Mouse (Mus musculus) G1E (cell line): ENCODE data around the gene Dnm3. TPM values are rescaled to one million over a fixed set of nuclear protein-coding genes. Genes with fewer than 3 reads are reported as not detected.

Experiments
- ATAC-seq: 2 replicates; pipeline ENCODE4 v1.8.0; 2016; ENCODE audit warnings: mild to moderate bottlenecking; ENCODE audit not compliant: insufficient number of reproducible peaks, poor library complexity, low FRiP score, severe bottlenecking; ENCODE audit errors: extremely low read depth
- DNase-seq: peaks from one replicate; pipeline ENCODE4 v3.0.0; 2012; ENCODE audit warnings: low spot score
- H3K27me3 ChIP-seq: 2 replicates; pipeline ENCODE4 v1.6.1; 2012; ENCODE audit warnings: mild to moderate bottlenecking, low read length, inconsistent platforms; ENCODE audit not compliant: insufficient read depth
- H3K36me3 ChIP-seq: replicated peaks from 2 replicates; pipeline ENCODE3; 2012; ENCODE audit warnings: mild to moderate bottlenecking, inconsistent platforms
- H3K4me1 ChIP-seq: 2 replicates; pipeline ENCODE4 v1.6.1; 2012; ENCODE audit warnings: low read depth, low read length, inconsistent platforms, mixed read lengths; ENCODE audit not compliant: insufficient read depth
- H3K4me3 ChIP-seq: 2 replicates; pipeline ENCODE4 v1.5.1; 2012; ENCODE audit warnings: low read depth, mild to moderate bottlenecking, inconsistent platforms, low read length, moderate library complexity, mixed read lengths
- H3K9me3 ChIP-seq: replicated peaks from 2 replicates; pipeline ENCODE4 v1.6.1; 2012; ENCODE audit warnings: inconsistent platforms
- CTCF ChIP-seq: IDR thresholded peaks from 2 replicates; pipeline ENCODE4 v1.5.1; 2012; ENCODE audit warnings: low read depth, low read length, inconsistent platforms, mixed read lengths
- GATA1 ChIP-seq: IDR thresholded peaks from 2 replicates; pipeline ENCODE4 v1.6.1; 2012; ENCODE audit warnings: borderline replicate concordance, low read length, inconsistent platforms, mixed read lengths
- GATA2 ChIP-seq: IDR thresholded peaks from 2 replicates; pipeline ENCODE4 v1.6.1; 2012; ENCODE audit warnings: low read depth, low read length, inconsistent platforms, borderline replicate concordance
- POLR2AphosphoS5 ChIP-seq: IDR thresholded peaks from 2 replicates; pipeline ENCODE4 v1.6.1; 2012; ENCODE audit warnings: low read depth, low read length, inconsistent platforms; ENCODE audit not compliant: insufficient replicate concordance
- TAL1 ChIP-seq: conservative IDR thresholded peaks from 2 replicates; pipeline ENCODE4 v1.6.1; 2012; ENCODE audit warnings: low read depth, low read length, inconsistent platforms, mixed read lengths
- polyA plus RNA-seq: library from polyadenylated mRNA; stranded (reverse); fragments of >175 nt; gene quantifications from 2 replicates; pipeline ENCODE4 v1.2.3, GENCODE M21; 2012
- total RNA-seq, 2 experiments: library from RNA; stranded (forward) in 1 of 2; stranded (reverse) in 1 of 2; fragments of 200-1000 nt in 1 of 2; fragments of >200 nt in 1 of 2; fragmentation: Nextera tagmentation in 1 of 2; gene quantifications; 2 replicates each; pipeline ENCODE4 v1.2.3; 2014 to 2017

Dnm3 gene
- total and polyA plus RNA-seq, 3 experiments: 0.27 to 0.66 TPM; not detected in 1

- TF ChIP-seq POLR2AphosphoS5: no peak
- no peak for TF ChIP-seq TAL1
- TF ChIP-seq GATA1: no peak
- TF ChIP-seq GATA2: no peak
- no peak for TF ChIP-seq CTCF
- H3K36me3 ChIP-seq: no peaks in the 10 kb centered on the region
- DNase-seq (no peak), ATAC-seq (no peak)
- peaks cover 9% of the 10 kb centered on the region for H3K4me1 ChIP-seq
- peaks cover 7% of the 10 kb centered on the region for H3K27me3 ChIP-seq
- no peak overlapping the region for H3K4me3 ChIP-seq
- H3K9me3 ChIP-seq: no peaks in the 10 kb centered on the region
These were observed 522.0 kb downstream of the Dnm3 start for GRCm38 (mm10) chr1:161955846-161956245.

GRCm38 (mm10) chr1:161952599-161952998 lies 525.2 kb downstream of the Dnm3 start:
- Histone ChIP-seq H3K36me3 (no peaks in the 10 kb centered on the region), H3K4me3 (no peak overlapping the region), H3K4me1 (peaks cover 5% of the 10 kb centered on the region; the same call in 1 of the 2 replicates), H3K27me3 (peaks cover 5% of the 10 kb centered on the region), H3K9me3 (no peaks in the 10 kb centered on the region)
- TF ChIP-seq GATA2 (no peak), CTCF (no peak), POLR2AphosphoS5 (no peak), GATA1 (no peak), TAL1 (no peak)
- ATAC-seq (no peak), DNase-seq (no peak)

- H3K4me3 ChIP-seq: no peak overlapping the region
- DNase-seq (no peak), ATAC-seq (no peak)
- TF ChIP-seq CTCF (no peak), GATA1 (no peak), GATA2 (no peak), POLR2AphosphoS5 (no peak), TAL1 (no peak)
- H3K36me3 ChIP-seq: no peaks in the 10 kb centered on the region
- H3K27me3 ChIP-seq: peaks cover 5% of the 10 kb centered on the region
- peaks cover 5% of the 10 kb centered on the region; the same call in 1 of the 2 replicates for H3K4me1 ChIP-seq
- H3K9me3 ChIP-seq: no peaks in the 10 kb centered on the region
These were observed 526.6 kb downstream of the Dnm3 start for GRCm38 (mm10) chr1:161951009-161951779.

- Histone ChIP-seq H3K4me3 (no peak overlapping the region), H3K27me3 (peaks cover 3% of the 10 kb centered on the region), H3K9me3 (no peaks in the 10 kb centered on the region), H3K36me3 (no peaks in the 10 kb centered on the region), H3K4me1 (no peaks in the 10 kb centered on the region)
- TF ChIP-seq GATA1 (no peak), CTCF (no peak), POLR2AphosphoS5 (no peak), GATA2 (no peak), TAL1 (no peak)
- DNase-seq (no peak), ATAC-seq (no peak)
These were observed 535.8 kb downstream of the Dnm3 start for GRCm38 (mm10) chr1:161942082-161942481.

Other genes starting within 250 kb of the Dnm3 start
- gene Mettl13, start 70.5 kb upstream of the Dnm3 start, total RNA-seq (2014; fragmentation: Nextera tagmentation): 16.0 and 16.9 TPM in 2 replicates
- gene Mettl13, start 70.5 kb upstream of the Dnm3 start, total RNA-seq (2017): 27.0 and 27.6 TPM in 2 replicates
- gene Mettl13, start 70.5 kb upstream of the Dnm3 start, polyA plus RNA-seq: 16.7 and 17.4 TPM in 2 replicates
- gene Vamp4, start 92.5 kb upstream of the Dnm3 start, total RNA-seq (2014; fragmentation: Nextera tagmentation): 68.6 and 69.2 TPM in 2 replicates
- gene Vamp4, start 92.5 kb upstream of the Dnm3 start, total RNA-seq (2017): 36.5 and 46.7 TPM in 2 replicates
- 19.8 and 20.6 TPM in 2 replicates for gene Vamp4, start 92.5 kb upstream of the Dnm3 start, polyA plus RNA-seq
- gene Myoc, start 161.1 kb upstream of the Dnm3 start, total RNA-seq (2014; fragmentation: Nextera tagmentation): not detected in 2 replicates
- gene Myoc, start 161.1 kb upstream of the Dnm3 start, total RNA-seq (2017): 0.11 and 0.12 TPM in 2 replicates
- gene Myoc, start 161.1 kb upstream of the Dnm3 start, polyA plus RNA-seq: not detected in 2 replicates
- not detected in 2 replicates for gene Myocos, start 180.2 kb upstream of the Dnm3 start, total RNA-seq (2014; fragmentation: Nextera tagmentation)
- gene Myocos, start 180.2 kb upstream of the Dnm3 start, total RNA-seq (2017): not detected in 2 replicates
- gene Myocos, start 180.2 kb upstream of the Dnm3 start, polyA plus RNA-seq: not detected in 2 replicates